In genomic region chr17:48647431-48647830, GRCm38 (mm10) we compare ENCODE assay signal across 8 mouse cellular contexts.
A peak's percentile ranks its signal among the peaks of the same experiment; 100 is the strongest.
DNase-seq lines count a peak whose midpoint lies in the region; ATAC-seq lines count a peak whose summit lies in the region.

No protein-coding gene starts in this region.

- H3K9ac ChIP-seq in kidney, embryonic 16.5 days (replicated peaks; ENCODE audit: low read length): no peak overlapping the region
- H3K9ac ChIP-seq in embryonic facial prominence, embryonic 13.5 days: no peak overlapping the region
- H3K9ac ChIP-seq in limb, embryonic 13.5 days: no peak overlapping the region; the same call in 1 of the 2 replicates
- no peak overlapping the region for H3K9ac ChIP-seq in stomach, embryonic 16.5 days (ENCODE audit: low read length)

- no peaks in the 10 kb centered on the region for H3K36me3 ChIP-seq in kidney, embryonic 16.5 days (ENCODE audit: insufficient read depth, low read length)
- no peaks in the 10 kb centered on the region for H3K36me3 ChIP-seq in embryonic facial prominence, embryonic 13.5 days
- H3K36me3 ChIP-seq in limb, embryonic 13.5 days: no peaks in the 10 kb centered on the region
- no peaks in the 10 kb centered on the region for H3K36me3 ChIP-seq in stomach, embryonic 16.5 days (ENCODE audit: control insufficient read depth, insufficient read depth, low read length)

- H3K27ac ChIP-seq in kidney, embryonic 16.5 days (ENCODE audit: low read length): no peak overlapping the region
- H3K27ac ChIP-seq in embryonic facial prominence, embryonic 13.5 days: no peak overlapping the region
- no peak overlapping the region for H3K27ac ChIP-seq in limb, embryonic 13.5 days
- H3K27ac ChIP-seq in stomach, embryonic 16.5 days (ENCODE audit: low read length): no peak overlapping the region

- H3K9me3 ChIP-seq in kidney, embryonic 16.5 days (ENCODE audit: low read length): no peaks in the 10 kb centered on the region
- H3K9me3 ChIP-seq in embryonic facial prominence, embryonic 13.5 days: 0 out of 2 replicates have a peak, but pooled peaks cover under 1% of the 10 kb centered on the region
- no peaks in the 10 kb centered on the region for H3K9me3 ChIP-seq in limb, embryonic 13.5 days
- H3K9me3 ChIP-seq in stomach, embryonic 16.5 days (replicated peaks; ENCODE audit: control insufficient read depth, low read length): no peaks in the 10 kb centered on the region

- peak; percentile 61; the same call in 1 of the 2 replicates for ATAC-seq in kidney, embryonic 16.5 days (ENCODE audit: low FRiP score, low TSS enrichment)
- ATAC-seq in embryonic facial prominence, embryonic 13.5 days (ENCODE audit: insufficient number of reproducible peaks, insufficient read depth, low FRiP score, low TSS enrichment, low read depth): no peak
- ATAC-seq in limb, embryonic 13.5 days (ENCODE audit: low FRiP score, low read depth): no peak
- no peak for ATAC-seq in stomach, embryonic 16.5 days (ENCODE audit: insufficient read depth, low FRiP score)

- DNase-seq in kidney, adult 9 months: no peak
- DNase-seq in right cerebral cortex, postnatal 36 days (ENCODE audit: low spot score in 2 of 2): no peak
- no peak for DNase-seq in adrenal gland, postnatal 4 days (ENCODE audit: low spot score in 2 of 2)
- no peak for DNase-seq in spleen, postnatal 14 days (ENCODE audit: low spot score in 2 of 2)

- no peaks in the 10 kb centered on the region for H3K27me3 ChIP-seq in kidney, embryonic 16.5 days (ENCODE audit: insufficient read depth, low read length)
- no peaks in the 10 kb centered on the region for H3K27me3 ChIP-seq in embryonic facial prominence, embryonic 13.5 days
- no peaks in the 10 kb centered on the region for H3K27me3 ChIP-seq in limb, embryonic 13.5 days
- no peaks in the 10 kb centered on the region for H3K27me3 ChIP-seq in stomach, embryonic 16.5 days (ENCODE audit: control insufficient read depth, insufficient read depth, low read length)

- peak overlapping the region; percentile 21 for H3K4me3 ChIP-seq in kidney, embryonic 16.5 days (ENCODE audit: low read length)
- no peak overlapping the region for H3K4me3 ChIP-seq in embryonic facial prominence, embryonic 13.5 days
- H3K4me3 ChIP-seq in limb, embryonic 13.5 days: peak overlapping the region; percentile 18
- H3K4me3 ChIP-seq in stomach, embryonic 16.5 days (replicated peaks; ENCODE audit: low read length): peak overlapping the region; percentile 21

- H3K4me1 ChIP-seq in kidney, embryonic 16.5 days (ENCODE audit: insufficient read depth, low read length): peaks cover 6% of the 10 kb centered on the region
- H3K4me1 ChIP-seq in embryonic facial prominence, embryonic 13.5 days: no peaks in the 10 kb centered on the region
- peaks cover 8% of the 10 kb centered on the region; the same call in 1 of the 2 replicates for H3K4me1 ChIP-seq in limb, embryonic 13.5 days
- no peaks in the 10 kb centered on the region for H3K4me1 ChIP-seq in stomach, embryonic 16.5 days (ENCODE audit: control insufficient read depth, insufficient read depth, low read length)

- peak overlapping the region; percentile 49 for H3K4me2 ChIP-seq in kidney, embryonic 16.5 days (replicated peaks; ENCODE audit: low read depth, low read length)
- peak overlapping the region; percentile 47 for H3K4me2 ChIP-seq in embryonic facial prominence, embryonic 13.5 days
- peak overlapping the region; percentile 50 for H3K4me2 ChIP-seq in limb, embryonic 13.5 days (replicated peaks)
- peak overlapping the region; percentile 41 for H3K4me2 ChIP-seq in stomach, embryonic 16.5 days (ENCODE audit: low read depth, low read length)

- 51% methylated on average over 14 of the region's 14 CpGs for WGBS in kidney, embryonic 16.5 days
- WGBS in embryonic facial prominence, embryonic 13.5 days: 51% methylated on average over 14 of the region's 14 CpGs
- 44% methylated on average over 14 of the region's 14 CpGs for WGBS in limb, embryonic 13.5 days
- WGBS in stomach, embryonic 16.5 days: 43% methylated on average over 14 of the region's 14 CpGs
